Mouse (Mus musculus) spleen, adult 12 weeks (tissue): Measurements from ENCODE around the gene Olfr775.

Experiments used
- DNase-seq: peaks from one replicate; pipeline ENCODE4 v3.0.0; 2022; ENCODE audit warnings: low spot score

Gene Olfr775

DNA sequence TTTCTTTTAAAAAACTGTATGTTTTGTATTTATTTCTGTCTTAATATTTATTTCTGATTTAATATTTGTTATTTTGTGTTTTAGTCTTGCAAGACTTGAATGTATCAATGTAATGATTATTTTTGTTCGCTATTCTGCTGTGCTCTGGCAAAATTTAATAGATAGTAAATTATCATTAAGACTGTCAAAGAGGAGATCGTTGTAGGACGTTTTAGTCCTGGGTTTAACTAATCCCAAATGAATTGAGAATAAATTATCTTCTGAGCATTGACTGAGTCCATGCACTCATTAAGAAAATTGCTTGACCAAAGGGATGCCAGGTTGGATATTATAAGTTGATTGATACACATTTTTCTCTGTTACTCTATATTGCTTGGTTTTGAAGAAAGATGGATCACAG lies at the start of gene Olfr775:
Gene Olfr775, plus strand, starts transcription at position 301 of the 400 bp plus-strand sequence.
- DNase-seq, result no peak

DNA sequence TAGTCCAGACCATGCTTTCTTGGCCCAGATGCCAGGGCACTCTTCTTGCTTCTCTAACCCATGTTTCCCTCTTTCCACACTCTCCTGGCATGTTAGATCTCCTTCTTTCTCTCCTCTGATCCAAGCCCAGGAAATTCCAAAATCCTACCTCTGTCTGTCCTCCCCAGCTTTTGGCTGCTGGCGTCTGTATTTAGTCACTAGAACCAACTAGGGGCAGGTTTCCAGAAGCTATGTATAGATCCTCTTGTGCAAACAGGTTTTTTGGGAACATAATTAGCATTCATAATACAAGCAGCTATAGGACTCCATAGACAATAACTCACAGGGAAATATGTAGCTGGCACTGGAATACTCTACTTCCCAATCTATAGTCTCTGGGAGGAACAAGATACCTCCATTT lies 17.5 kb upstream of the Olfr775 start:
- no peak for DNase-seq

- DNase-seq, result no peak
Measured at GRCm38 (mm10) chr10:129235904-129236303, 12.3 kb upstream of the Olfr775 start, which contains the start of gene Olfr774. TSS of gene Olfr774 (plus strand) at chr10:129236204.

DNA sequence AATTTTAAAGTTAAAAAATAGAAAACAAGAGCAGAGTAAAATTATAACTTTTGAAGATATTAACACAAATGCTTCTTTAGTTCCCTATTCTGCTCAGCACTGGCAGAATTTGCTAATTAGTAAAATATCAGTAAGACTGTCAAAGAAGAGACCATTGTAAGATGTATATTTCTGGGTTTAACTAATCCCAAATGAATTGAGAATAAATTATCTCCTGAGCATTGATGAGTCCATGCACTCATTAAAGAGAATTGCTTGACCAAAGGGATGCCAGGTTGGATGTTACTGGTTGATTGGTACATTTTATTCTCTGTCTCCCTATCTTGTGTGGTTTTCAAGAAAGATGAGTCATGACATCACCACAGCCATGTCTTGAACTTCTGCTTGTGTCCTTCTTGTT lies 10.6 kb downstream of the Olfr775 start, which contains the start of gene Olfr776:
Gene Olfr776, plus strand, starts transcription at position 301 of the 400 bp plus-strand sequence.
- no peak for DNase-seq

- DNase-seq, result no peak
Measured at GRCm38 (mm10) chr10:129271081-129271535, 22.9 kb downstream of the Olfr775 start, which contains the start of gene Olfr777. TSS of gene Olfr777 (minus strand) at chr10:129271485.
